8 mouse cellular contexts compared by ENCODE assay signal in genomic region chr9:83325910-83326309, GRCm38 (mm10).
DNase-seq lines count a peak whose midpoint lies in the region; ATAC-seq lines count a peak whose summit lies in the region.

No protein-coding gene starts in this region.

- no peaks in the 10 kb centered on the region for H3K9me3 ChIP-seq in liver, embryonic 11.5 days (ENCODE audit: control insufficient read depth, low read length)

- H3K4me3 ChIP-seq in liver, embryonic 11.5 days (ENCODE audit: low read depth, low read length): no peak overlapping the region

- no peak overlapping the region for H3K27ac ChIP-seq in liver, embryonic 11.5 days (ENCODE audit: low read depth, low read length)

- no peaks in the 10 kb centered on the region for H3K27me3 ChIP-seq in liver, embryonic 11.5 days (replicated peaks; ENCODE audit: control insufficient read depth, insufficient read depth, low read length)

- peak; percentile 11 to 20 for DNase-seq in cerebellum, postnatal 36 days
- no peak for DNase-seq in cerebellum, adult 8-10 months
- peak; percentile 86 to 91 for DNase-seq in left cerebral cortex, postnatal 36 days (ENCODE audit: low spot score in 2 of 2)
- DNase-seq in right cerebral cortex, adult 18-20 months: peak; percentile 93
- no peak for DNase-seq in urinary bladder, postnatal 25 days (ENCODE audit: low spot score)
- no peak for DNase-seq in liver, embryonic 11.5 days (ENCODE audit: low spot score)

- no peak overlapping the region for H3K4me2 ChIP-seq in liver, embryonic 11.5 days

- H3K9ac ChIP-seq in liver, embryonic 11.5 days (ENCODE audit: low read depth, low read length): no peak overlapping the region

- H3K36me3 ChIP-seq in liver, embryonic 11.5 days (ENCODE audit: control insufficient read depth, insufficient read depth, low read length): no peaks in the 10 kb centered on the region

- WGBS in liver, embryonic 11.5 days: 25% methylated on average over 6 of the region's 6 CpGs

- no peaks in the 10 kb centered on the region for H3K4me1 ChIP-seq in liver, embryonic 11.5 days (replicated peaks; ENCODE audit: control insufficient read depth, insufficient read depth, low read length)

- peak; percentile 27 to 55; a peak in 3 of 4 replicates for ATAC-seq in hematopoietic stem cell, adult 5-6 weeks (replicated peaks in 1 of 2; ENCODE audit: insufficient read depth in 1 of 2, low FRiP score in 2 of 2, low TSS enrichment in 1 of 2, low read depth in 1 of 2, poor library complexity in 2 of 2, severe bottlenecking in 2 of 2)
- ATAC-seq in erythroblast, adult 5-6 weeks (replicated peaks; ENCODE audit: low FRiP score, poor library complexity, severe bottlenecking): no peak
- no peak for ATAC-seq in liver, embryonic 11.5 days (replicated peaks; ENCODE audit: low FRiP score)

- intact Hi-C loops in left cerebral cortex, postnatal 36 days (cut with DNase I): no loop called here

Comparison
In these comparisons a context has a peak if more than half of its experiments do, and no peak if none do; other contexts are left out.
1. DNase-seq: peak in cerebellum, postnatal 36 days (2 of 2), left cerebral cortex, postnatal 36 days (2 of 2) and right cerebral cortex, adult 18-20 months (single experiment); none in cerebellum, adult 8-10 months (single experiment), urinary bladder, postnatal 25 days (single experiment) and liver, embryonic 11.5 days (single experiment).
2. ATAC-seq: peak in hematopoietic stem cell, adult 5-6 weeks (2 of 2); none in erythroblast, adult 5-6 weeks (single experiment) and liver, embryonic 11.5 days (single experiment).